Mouse (Mus musculus) ES-E14 (cell line): Measurements from ENCODE around the gene Clrn3.

Experiments
- CHD2 ChIP-seq: IDR thresholded peaks from 2 replicates; pipeline ENCODE4 v1.6.1; 2014; ENCODE audit warnings: mild to moderate bottlenecking, low read depth, low read length, inconsistent platforms
- HCFC1 ChIP-seq: IDR thresholded peaks from 2 replicates; pipeline ENCODE4 v1.6.1; 2012; ENCODE audit warnings: low read length, inconsistent platforms, borderline replicate concordance; ENCODE audit not compliant: insufficient read depth
- ZC3H11A ChIP-seq: IDR thresholded peaks from 2 replicates; pipeline ENCODE4 v1.6.1; 2012; ENCODE audit warnings: low read depth, mild to moderate bottlenecking, inconsistent platforms, low read length, borderline replicate concordance

DNA sequence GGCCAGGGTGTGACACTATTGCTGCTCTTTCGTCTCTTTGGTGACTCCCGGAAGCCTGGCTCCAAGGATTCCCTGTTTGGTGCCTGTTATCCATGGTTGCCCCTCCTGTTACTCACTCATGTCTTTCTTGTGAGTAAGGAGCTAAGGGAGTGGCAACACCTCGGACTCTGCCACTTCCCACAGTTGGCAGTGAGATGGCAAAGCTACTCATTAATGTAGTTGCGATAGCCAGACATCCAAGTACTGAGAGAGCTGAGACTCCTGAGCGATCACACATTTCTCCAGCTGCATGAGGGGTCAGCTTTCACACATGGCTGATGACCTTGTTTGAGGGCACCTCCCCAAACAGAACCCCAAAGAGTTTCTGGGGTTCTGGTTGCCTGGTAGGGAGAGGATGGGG, 18.0 kb downstream of the Clrn3 start:
- TF ChIP-seq CHD2: no peak
- no peak for TF ChIP-seq HCFC1
- no peak for TF ChIP-seq ZC3H11A
